9 mouse cellular contexts compared by ENCODE assay signal in the genomic region with DNA sequence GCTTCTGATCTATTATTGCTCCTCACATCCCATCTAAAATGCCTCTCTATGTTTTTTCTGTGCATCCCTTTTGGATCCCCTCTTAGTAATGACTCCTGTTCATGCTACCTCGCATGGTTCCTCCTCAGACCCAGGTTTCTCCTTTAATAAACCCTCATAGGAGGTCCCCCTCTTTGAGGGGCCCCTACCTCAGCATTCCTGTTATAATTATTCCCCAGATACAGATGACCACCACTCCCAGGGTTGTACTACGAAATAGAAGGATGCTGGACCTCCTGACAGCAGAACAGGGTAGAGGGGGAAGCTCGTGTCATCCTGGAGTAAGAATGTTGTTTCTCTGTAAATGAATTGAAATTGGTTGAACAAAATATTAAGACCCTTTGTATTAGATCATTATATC. TPM values are rescaled to one million over a fixed set of nuclear protein-coding genes. Genes with fewer than 3 reads are reported as not detected.
A peak's percentile ranks its signal among the peaks of the same experiment; 100 is the strongest.
DNase-seq lines count a peak whose midpoint lies in the region; ATAC-seq and TF ChIP-seq lines count a peak whose summit lies in the region.
"Had no signal": no experiment of that assay in that cellular context is flagged by ENCODE, and none has a peak within 500 bp of the region (broad histone marks: within the 10 kb centered on the region; RNA-seq: fewer than 3 reads in every experiment).

A gene (plus strand): TSS at position 301 of the 400 bp plus-strand sequence.

- intact Hi-C loops in heart, adult 2 months (cut with DNase I) = loop anchor here (10.0 kb wide), 1 partner anchor 151 kb away; no protein-coding TSS in a partner anchor

- H3K4me2 ChIP-seq in liver, embryonic 14.5 days (ENCODE audit: low read depth) = peak within 1 kb of the TSS; percentile 83

- peak within 1 kb of the TSS; percentile 63 for H3K4me3 ChIP-seq in heart, adult 2 months
- peak within 1 kb of the TSS; percentile 96 for H3K4me3 ChIP-seq in testis, adult 2 months (ENCODE audit: control insufficient read depth, low read depth, low read length)
- H3K4me3 ChIP-seq in liver, embryonic 14.5 days (ENCODE audit: insufficient read depth in 1 of 2, low read depth in 2 of 2, low read length in 2 of 2) = peak within 1 kb of the TSS in 1 of 2 experiments; percentile 62; a peak in 2 of 4 replicates

- peak within 1 kb of the TSS; percentile 69 for H3K27ac ChIP-seq in heart, adult 2 months
- peak within 1 kb of the TSS; percentile 96 for H3K27ac ChIP-seq in testis, adult 2 months (ENCODE audit: control insufficient read depth, insufficient read depth, low read depth, low read length)
- H3K27ac ChIP-seq in liver, embryonic 14.5 days = no peak within 1 kb of the TSS

- H3K9ac ChIP-seq in heart, adult 2 months (ENCODE audit: low read depth, low read length) = no peak within 1 kb of the TSS
- H3K9ac ChIP-seq in liver, embryonic 14.5 days (replicated peaks) = no peak within 1 kb of the TSS

- H3K27me3 ChIP-seq in heart, adult 2 months (ENCODE audit: control insufficient read depth, insufficient read depth, low read length) = no peaks in the 10 kb centered on the region
- H3K27me3 ChIP-seq in testis, adult 2 months (ENCODE audit: control insufficient read depth, insufficient read depth, low read length) = no peaks in the 10 kb centered on the region
- H3K27me3 ChIP-seq in liver, embryonic 14.5 days (ENCODE audit: control insufficient read depth, insufficient read depth, low read length) = no peaks in the 10 kb centered on the region

- no peaks in the 10 kb centered on the region for H3K9me3 ChIP-seq in liver, embryonic 14.5 days (ENCODE audit: control insufficient read depth, low read length)

- no peak for TF ChIP-seq POLR2A in heart, adult 2 months (IDR thresholded peaks at IDR 0.05; ENCODE audit: insufficient read depth, low read depth, low read length)
- TF ChIP-seq POLR2A in testis, adult 2 months (IDR thresholded peaks at IDR 0.05; ENCODE audit: control insufficient read depth, low read depth, low read length) = no peak

- no peak for TF ChIP-seq EP300 in heart, adult 2 months (IDR thresholded peaks at IDR 0.05; ENCODE audit: insufficient read depth, low read depth, low read length)
- no peak for TF ChIP-seq EP300 in liver, embryonic 14.5 days (IDR thresholded peaks at IDR 0.05; ENCODE audit: low read depth)

- TF ChIP-seq CTCF in heart, adult 2 months (IDR thresholded peaks at IDR 0.05) = no peak
- no peak for TF ChIP-seq CTCF in testis, adult 2 months (IDR thresholded peaks at IDR 0.05; ENCODE audit: control insufficient read depth, insufficient read depth, insufficient replicate concordance, low read depth, low read length)
- no peak for TF ChIP-seq CTCF in liver, embryonic 14.5 days (IDR thresholded peaks at IDR 0.05; ENCODE audit: low read depth)

- no peaks in the 10 kb centered on the region for H3K36me3 ChIP-seq in heart, adult 2 months (ENCODE audit: control insufficient read depth, insufficient read depth, low read length)
- H3K36me3 ChIP-seq in testis, adult 2 months (ENCODE audit: control insufficient read depth, insufficient read depth, low read length) = peaks cover 1% of the 10 kb centered on the region
- no peaks in the 10 kb centered on the region for H3K36me3 ChIP-seq in liver, embryonic 14.5 days (replicated peaks; ENCODE audit: control insufficient read depth, insufficient read depth, low read depth)

- no peaks in the 10 kb centered on the region for H3K79me2 ChIP-seq in heart, adult 2 months (replicated peaks; ENCODE audit: control insufficient read depth, insufficient read depth, low read length)

- no peak for ATAC-seq in liver, embryonic 14.5 days (ENCODE audit: insufficient read depth)

- DNase-seq in heart, adult 2 months = no peak
- DNase-seq in heart, adult 8-10 months (ENCODE audit: low spot score) = no peak
- DNase-seq in testis, postnatal 10 days (ENCODE audit: low spot score) = no peak
- no peak for DNase-seq in liver, embryonic 14.5 days (ENCODE audit: low read depth in 3 of 3, low spot score in 3 of 3)
- no peak for DNase-seq in Muller cell, postnatal 12 days (ENCODE audit: inconsistent ontology term)
- no peak for DNase-seq in embryo, embryonic 9.5 days (ENCODE audit: extremely low spot score)
- DNase-seq in right cerebral cortex, adult 2 months (ENCODE audit: low spot score in 2 of 2) = no peak
- DNase-seq: layer of hippocampus, postnatal 36 days had no signal

- H3K4me1 ChIP-seq in heart, adult 2 months (ENCODE audit: control insufficient read depth, insufficient read depth, low read length) = no peaks in the 10 kb centered on the region; the same call in 1 of the 2 replicates
- peaks cover 4% of the 10 kb centered on the region for H3K4me1 ChIP-seq in testis, adult 2 months (ENCODE audit: control insufficient read depth, insufficient read depth, low read length)
- H3K4me1 ChIP-seq in liver, embryonic 14.5 days (replicated peaks; ENCODE audit: control insufficient read depth in 2 of 2, insufficient read depth in 2 of 2, low read length in 1 of 2) = peaks cover 0 to 2% of the 10 kb centered on the region in 2 experiments; a peak in 1 of 4 replicates

- WGBS in heart, adult 2 months = 92% methylated on average over 3 of the region's 3 CpGs
- 53% methylated on average over 3 of the region's 3 CpGs for WGBS in liver, embryonic 14.5 days (ENCODE audit: insufficient replicate concordance)

RNA-seq across cellular contexts. Expression of the gene that starts here (rescaled TPM):
- total RNA-seq in heart, adult 2 months (2021) = 1 to 10 TPM; 4.7 to 5.9 TPM
- polyA plus RNA-seq in heart, adult 2 months (2012; rRNA removed) = 2.6 and 4.1 TPM in 2 replicates
- total RNA-seq in heart, adult 8-10 months (2022) = 1 to 10 TPM; 4.1 to 7.8 (median 6.6) TPM
- polyA plus RNA-seq in testis, adult 2 months (2012; rRNA removed) = 10.2 and 11.3 TPM in 2 replicates
- 0.80 and 0.85 TPM in 2 replicates for polyA plus RNA-seq in liver, embryonic 14.5 days (2012; rRNA removed)
- polyA plus RNA-seq in liver, embryonic 14.5 days (2014; fragmentation: Nextera tagmentation; extraction: Ambion mirVana) = 0.22 and 0.34 TPM in 2 replicates
